Mouse (Mus musculus) Muller cell, postnatal 12 days (primary cell): Measurements from ENCODE around the gene Fndc10.
"Not testable (repeated sequence)": the region's sequence is repeated elsewhere in the genome, so short reads cannot be mapped to it uniquely, and the experiment has no call there.

Experiments
- DNase-seq: peaks from one replicate; pipeline ENCODE4 v3.0.0-alpha.2; 2015; ENCODE audit errors: inconsistent ontology term

Fndc10 gene

GRCm38 (mm10) chr4:155735788-155736187 lies 41.6 kb downstream of the Fndc10 start:
- no peak for DNase-seq

GRCm38 (mm10) chr4:155736421-155736820 lies 42.3 kb downstream of the Fndc10 start:
- no peak for DNase-seq

GRCm38 (mm10) chr4:155738262-155738661 lies 44.1 kb downstream of the Fndc10 start:
- DNase-seq, result no peak

GRCm38 (mm10) chr4:155739152-155739551 lies 45.0 kb downstream of the Fndc10 start:
- no peak for DNase-seq

- DNase-seq, result no peak
Observed at GRCm38 (mm10) chr4:155739741-155740636, 45.8 kb downstream of the Fndc10 start.

- not testable (repeated sequence) for DNase-seq
Observed at GRCm38 (mm10) chr4:155740681-155741080, 46.5 kb downstream of the Fndc10 start.

- no peak for DNase-seq
Observed at GRCm38 (mm10) chr4:155742684-155743083, 48.5 kb downstream of the Fndc10 start.

- no peak for DNase-seq
Observed at GRCm38 (mm10) chr4:155744474-155744873, 50.3 kb downstream of the Fndc10 start.

GRCm38 (mm10) chr4:155745136-155745535 lies 51.0 kb downstream of the Fndc10 start:
- DNase-seq, result no peak
